Mouse (Mus musculus) MEL (cell line): Measurements from ENCODE around the gene Anks1. TPM values are rescaled to one million over a fixed set of nuclear protein-coding genes. Genes with fewer than 3 reads are reported as not detected.

ENCODE experiments used
- DNase-seq: peaks from one replicate; pipeline ENCODE4 v3.0.0; 2011; ENCODE audit warnings: low read depth, low spot score
- H3K27ac ChIP-seq: 2 replicates; pipeline ENCODE4 v1.5.1; 2012; ENCODE audit warnings: low read depth, mild to moderate bottlenecking, control low read depth, low read length, moderate library complexity; ENCODE audit not compliant: control insufficient read depth
- H3K27me3 ChIP-seq, 2 experiments: fragments of 150-350 bp in 1 of 2; sonication (generic) in 1 of 2; 2 replicates each; pipeline ENCODE4 v1.6.1; 2012; ENCODE audit warnings: low read length in 2 of 2, mild to moderate bottlenecking in 2 of 2, improper control_type of control experiment in 1 of 2, moderate library complexity in 1 of 2; ENCODE audit not compliant: insufficient read depth in 2 of 2, control insufficient read depth in 1 of 2
- H3K36me3 ChIP-seq, 2 experiments: 2 replicates each; pipeline ENCODE4 v1.6.1; 2012 to 2014; ENCODE audit warnings: low read length in 2 of 2, improper control_type of control experiment in 1 of 2, inconsistent platforms in 1 of 2, mild to moderate bottlenecking in 1 of 2; ENCODE audit not compliant: insufficient read depth in 2 of 2, control insufficient read depth in 1 of 2
- H3K4me1 ChIP-seq, 2 experiments: fragments of 150-350 bp in 1 of 2; sonication (generic) in 1 of 2; 2 replicates each; pipeline ENCODE4 v1.6.1; 2012; ENCODE audit warnings: low read length in 2 of 2, improper control_type of control experiment in 1 of 2, mild to moderate bottlenecking in 1 of 2; ENCODE audit not compliant: insufficient read depth in 2 of 2, control insufficient read depth in 1 of 2
- H3K4me3 ChIP-seq, 2 experiments: fragments of 150-350 bp in 1 of 2; sonication (generic) in 1 of 2; 2 replicates each; pipeline ENCODE4 v1.5.1; 2012; ENCODE audit warnings: low read depth in 2 of 2, low read length in 2 of 2, mild to moderate bottlenecking in 2 of 2, moderate library complexity in 2 of 2, control low read depth in 1 of 2, improper control_type of control experiment in 1 of 2; ENCODE audit not compliant: control insufficient read depth in 1 of 2, insufficient read depth in 1 of 2
- H3K79me2 ChIP-seq: 2 replicates; pipeline ENCODE4 v1.6.1; 2012; ENCODE audit warnings: mild to moderate bottlenecking, low read length, moderate library complexity; ENCODE audit not compliant: control insufficient read depth, poor library complexity, insufficient read depth
- H3K9ac ChIP-seq: 2 replicates; pipeline ENCODE4 v1.6.1; 2012; ENCODE audit warnings: low read depth, mild to moderate bottlenecking, control low read depth, low read length, moderate library complexity; ENCODE audit not compliant: control insufficient read depth, poor library complexity, severe bottlenecking
- H3K9me3 ChIP-seq: fragments of 150-350 bp; sonication (generic); replicated peaks from 2 replicates; pipeline ENCODE4 v1.6.1; 2012; ENCODE audit warnings: mild to moderate bottlenecking, low read length, improper control_type of control experiment, moderate library complexity; ENCODE audit not compliant: insufficient read depth
- BHLHE40 ChIP-seq: IDR thresholded peaks from 2 replicates; pipeline ENCODE4 v1.6.1; 2012; ENCODE audit warnings: low read depth, mild to moderate bottlenecking, inconsistent platforms, low read length, improper control_type of control experiment, borderline replicate concordance
- CHD1 ChIP-seq: IDR thresholded peaks from 2 replicates; pipeline ENCODE4 v1.6.1; 2012; ENCODE audit warnings: low read depth, mild to moderate bottlenecking, inconsistent platforms, low read length, improper control_type of control experiment
- CHD2 ChIP-seq: IDR thresholded peaks from 2 replicates; pipeline ENCODE4 v1.6.1; 2011; ENCODE audit warnings: low read length, improper control_type of control experiment
- CTCF ChIP-seq, 3 experiments: IDR thresholded peaks in 2 of 3; conservative IDR thresholded peaks in 1 of 3; 2 replicates each; pipeline ENCODE4 v1.5.1; 2011 to 2012; ENCODE audit warnings: low read length in 3 of 3, low read depth in 2 of 3, mild to moderate bottlenecking in 2 of 3, improper control_type of control experiment in 1 of 3, inconsistent platforms in 1 of 3, mixed read lengths in 1 of 3, moderate library complexity in 1 of 3; ENCODE audit not compliant: control insufficient read depth in 1 of 3, insufficient read depth in 1 of 3, poor library complexity in 1 of 3, severe bottlenecking in 1 of 3
- E2F4 ChIP-seq: IDR thresholded peaks from 2 replicates; pipeline ENCODE4 v1.6.1; 2011; ENCODE audit warnings: low read depth, low read length, improper control_type of control experiment, borderline replicate concordance
- ELF1 ChIP-seq: IDR thresholded peaks from 2 replicates; pipeline ENCODE4 v1.6.1; 2014; ENCODE audit warnings: low read depth, mild to moderate bottlenecking, inconsistent platforms, low read length, improper control_type of control experiment, moderate library complexity
- ETS1 ChIP-seq: IDR thresholded peaks from 2 replicates; pipeline ENCODE4 v1.6.1; 2012; ENCODE audit warnings: low read depth, mild to moderate bottlenecking, inconsistent platforms, low read length, improper control_type of control experiment, moderate library complexity
- GABPA ChIP-seq: IDR thresholded peaks from 2 replicates; pipeline ENCODE4 v1.6.1; 2012; ENCODE audit warnings: low read depth, mild to moderate bottlenecking, inconsistent platforms, low read length, improper control_type of control experiment, moderate library complexity
- GATA1 ChIP-seq: IDR thresholded peaks from 2 replicates; pipeline ENCODE4 v1.6.1; 2011; ENCODE audit warnings: low read depth, low read length, improper control_type of control experiment
- HCFC1 ChIP-seq: IDR thresholded peaks from 2 replicates; pipeline ENCODE4 v1.6.1; 2012; ENCODE audit warnings: low read depth, mild to moderate bottlenecking, inconsistent platforms, low read length, improper control_type of control experiment, moderate library complexity
- JUND ChIP-seq: IDR thresholded peaks from 2 replicates; pipeline ENCODE4 v1.6.1; 2011; ENCODE audit warnings: low read depth, mild to moderate bottlenecking, improper control_type of control experiment, low read length
- KAT2A ChIP-seq: conservative IDR thresholded peaks from 2 replicates; pipeline ENCODE4 v1.6.1; 2012; ENCODE audit warnings: low read depth, low read length, improper control_type of control experiment, inconsistent platforms
- MAFK ChIP-seq: IDR thresholded peaks from 2 replicates; pipeline ENCODE4 v1.6.1; 2011; ENCODE audit warnings: low read depth, mild to moderate bottlenecking, low read length, improper control_type of control experiment, borderline replicate concordance
- MAX ChIP-seq: IDR thresholded peaks from 2 replicates; pipeline ENCODE4 v1.6.1; 2011; ENCODE audit warnings: low read length, improper control_type of control experiment
- MAZ ChIP-seq: IDR thresholded peaks from 2 replicates; pipeline ENCODE4 v1.6.1; 2012; ENCODE audit warnings: low read depth, mild to moderate bottlenecking, inconsistent platforms, low read length, improper control_type of control experiment
- MEF2A ChIP-seq: IDR thresholded peaks from 2 replicates; pipeline ENCODE4 v1.6.1; 2014; ENCODE audit warnings: low read depth, mild to moderate bottlenecking, inconsistent platforms, low read length, improper control_type of control experiment; ENCODE audit not compliant: poor library complexity, insufficient replicate concordance, severe bottlenecking; ENCODE audit errors: extremely low read depth
- MXI1 ChIP-seq: IDR thresholded peaks from 2 replicates; pipeline ENCODE4 v1.6.1; 2011; ENCODE audit warnings: mild to moderate bottlenecking, low read depth, low read length, improper control_type of control experiment
- MYB ChIP-seq: IDR thresholded peaks from 2 replicates; pipeline ENCODE4 v1.6.1; 2011; ENCODE audit warnings: mild to moderate bottlenecking, low read depth, low read length, improper control_type of control experiment
- MYC ChIP-seq: IDR thresholded peaks from 2 replicates; pipeline ENCODE4 v1.6.1; 2011; ENCODE audit warnings: low read depth, mild to moderate bottlenecking, low read length, improper control_type of control experiment, moderate library complexity
- NELFE ChIP-seq: IDR thresholded peaks from 2 replicates; pipeline ENCODE4 v1.6.1; 2011; ENCODE audit warnings: low read depth, low read length, improper control_type of control experiment
- NRF1 ChIP-seq: IDR thresholded peaks from 2 replicates; pipeline ENCODE4 v1.6.1; 2014; ENCODE audit warnings: low read depth, mild to moderate bottlenecking, inconsistent platforms, low read length, improper control_type of control experiment, moderate library complexity; ENCODE audit not compliant: poor library complexity, insufficient read depth, severe bottlenecking
- POLR2A ChIP-seq, 2 experiments: IDR thresholded peaks; 2 replicates each; pipeline ENCODE4 v1.6.1; 2011 to 2012; ENCODE audit warnings: low read length in 2 of 2, mild to moderate bottlenecking in 2 of 2, control low read depth in 1 of 2, improper control_type of control experiment in 1 of 2, low read depth in 1 of 2, moderate library complexity in 1 of 2; ENCODE audit not compliant: control insufficient read depth in 1 of 2, insufficient read depth in 1 of 2, poor library complexity in 1 of 2
- POLR2AphosphoS2 ChIP-seq: IDR thresholded peaks from 2 replicates; pipeline ENCODE4 v1.6.1; 2011; ENCODE audit warnings: low read length, improper control_type of control experiment
- POLR2AphosphoS5 ChIP-seq: IDR thresholded peaks from 2 replicates; pipeline ENCODE4 v1.6.1; 2012; ENCODE audit warnings: low read depth, borderline replicate concordance, mild to moderate bottlenecking, inconsistent platforms, low read length, moderate library complexity, mixed read lengths
- RAD21 ChIP-seq: IDR thresholded peaks from 2 replicates; pipeline ENCODE4 v1.6.1; 2011; ENCODE audit warnings: mild to moderate bottlenecking, low read depth, low read length, improper control_type of control experiment
- RCOR1 ChIP-seq: IDR thresholded peaks from 2 replicates; pipeline ENCODE4 v1.6.1; 2012; ENCODE audit warnings: low read depth, mild to moderate bottlenecking, inconsistent platforms, low read length, improper control_type of control experiment
- SMC3 ChIP-seq: IDR thresholded peaks from 2 replicates; pipeline ENCODE4 v1.6.1; 2011; ENCODE audit warnings: low read depth, low read length, improper control_type of control experiment
- TBP ChIP-seq: IDR thresholded peaks from 2 replicates; pipeline ENCODE4 v1.8.0; 2011; ENCODE audit warnings: low read depth, low read length, improper control_type of control experiment
- UBTF ChIP-seq: IDR thresholded peaks from 2 replicates; pipeline ENCODE4 v1.6.1; 2012; ENCODE audit warnings: low read depth, mild to moderate bottlenecking, inconsistent platforms, low read length, improper control_type of control experiment, moderate library complexity, borderline replicate concordance; ENCODE audit not compliant: insufficient read depth
- USF1 ChIP-seq: IDR thresholded peaks from 2 replicates; pipeline ENCODE4 v1.6.1; 2014; ENCODE audit warnings: low read depth, mild to moderate bottlenecking, inconsistent platforms, low read length, improper control_type of control experiment, moderate library complexity
- ZMIZ1 ChIP-seq: IDR thresholded peaks from 2 replicates; pipeline ENCODE4 v1.6.1; 2012; ENCODE audit warnings: low read depth, mild to moderate bottlenecking, inconsistent platforms, low read length, improper control_type of control experiment, moderate library complexity
- ZNF384 ChIP-seq: IDR thresholded peaks from 2 replicates; pipeline ENCODE4 v1.6.1; 2012; ENCODE audit warnings: low read depth, mild to moderate bottlenecking, inconsistent platforms, low read length, improper control_type of control experiment
- polyA plus RNA-seq, 2 experiments: library from polyadenylated mRNA; stranded (reverse) in 1 of 2; unstranded in 1 of 2; fragments of >175 nt in 1 of 2; fragments of >200 nt in 1 of 2; gene quantifications; 2 replicates each; pipeline versions ENCODE4 v1.2.1 to v1.2.4; 2012; ENCODE audit warnings: low replicate concordance in 2 of 2, low read depth in 1 of 2; ENCODE audit not compliant: insufficient read length in 2 of 2, insufficient read depth in 1 of 2, missing spikeins in 1 of 2
- total RNA-seq: library from RNA; depleted of rRNA; stranded (reverse); fragments of 300-350 nt; gene quantifications from 2 replicates; pipeline ENCODE4 v1.2.3, GENCODE M21; 2012

The Anks1 gene
- total and polyA plus RNA-seq, 3 experiments = 11.9 to 15.9 TPM; not detected in 1

DNA sequence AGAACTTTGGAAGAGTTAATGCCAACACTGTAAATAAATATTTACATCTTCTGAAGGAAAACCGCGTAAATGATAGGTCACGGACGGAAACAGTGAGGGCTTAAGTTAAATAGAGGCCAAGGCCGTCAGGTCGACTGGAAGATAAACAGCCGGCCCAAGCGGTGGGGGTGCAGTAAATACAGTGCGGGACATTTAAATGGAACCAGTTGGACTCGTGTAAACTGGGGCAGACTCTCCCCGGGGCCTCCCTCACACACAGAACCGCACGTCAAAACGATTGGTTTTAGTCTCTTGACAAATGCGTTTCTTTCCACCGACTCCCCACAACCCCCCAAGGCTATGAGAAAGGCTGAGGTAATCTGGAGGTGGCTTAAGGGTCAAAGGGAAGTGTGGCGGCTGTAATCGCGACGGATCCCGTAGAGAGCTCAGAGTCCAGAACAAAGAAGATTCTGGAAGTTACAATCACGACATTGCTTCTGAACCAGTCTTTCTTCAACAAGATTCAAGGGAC is 175.3 kb downstream of the Anks1 start:
- peaks cover 0 to 16% of the 10 kb centered on the region in 2 experiments; a peak in 2 of 4 replicates for H3K4me1 ChIP-seq
- H3K27me3 ChIP-seq = no peaks in the 10 kb centered on the region
- H3K79me2 ChIP-seq = no peaks in the 10 kb centered on the region; the same call in 1 of the 2 replicates
- no peak overlapping the region for H3K4me3 ChIP-seq
- peaks cover 0 to 3% of the 10 kb centered on the region in 2 experiments; a peak in 2 of 4 replicates for H3K36me3 ChIP-seq
- TF ChIP-seq MYC = no peak
- TF ChIP-seq JUND = no peak
- no peak for TF ChIP-seq SMC3
- TF ChIP-seq MAZ = no peak
- no peak for TF ChIP-seq E2F4
- no peak for TF ChIP-seq ZMIZ1
- TF ChIP-seq ZNF384 = no peak
- no peak for TF ChIP-seq BHLHE40
- no peaks in the 10 kb centered on the region for H3K9me3 ChIP-seq
- no peak for DNase-seq
- no peak overlapping the region for H3K27ac ChIP-seq
- no peak overlapping the region for H3K9ac ChIP-seq

GRCm38 (mm10) chr17:28084964-28085363 is 175.9 kb downstream of the Anks1 start:
- no peaks in the 10 kb centered on the region for H3K27me3 ChIP-seq
- peaks cover 0 to 16% of the 10 kb centered on the region in 2 experiments; a peak in 2 of 4 replicates for H3K4me1 ChIP-seq
- H3K9me3 ChIP-seq = no peaks in the 10 kb centered on the region
- H3K79me2 ChIP-seq = no peaks in the 10 kb centered on the region; the same call in 1 of the 2 replicates
- peak overlapping the region; percentile 78 for H3K9ac ChIP-seq
- H3K27ac ChIP-seq = peak overlapping the region; percentile 29; the same call in 1 of the 2 replicates
- peaks cover 0 to 3% of the 10 kb centered on the region in 2 experiments; a peak in 2 of 4 replicates for H3K36me3 ChIP-seq
- DNase-seq = peak; percentile 90
- H3K4me3 ChIP-seq = peak overlapping the region; percentile 52 to 54
- no peak for TF ChIP-seq MAX
- peak; percentile 53; the same call in 1 of the 2 replicates for TF ChIP-seq TBP
- no peak for TF ChIP-seq MYB
- no peak for TF ChIP-seq POLR2AphosphoS5
- no peak for TF ChIP-seq ELF1
- no peak for TF ChIP-seq MEF2A
- peak; percentile 85 to 98 (median 95) for TF ChIP-seq CTCF (IDR thresholded peaks at IDR 0.05 in 2 of 3, conservative IDR thresholded peaks at IDR 0.05 in 1 of 3; ENCODE audit: control insufficient read depth in 1 of 3, insufficient read depth in 1 of 3, low read depth in 2 of 3, low read length in 3 of 3, poor library complexity in 1 of 3, severe bottlenecking in 1 of 3)
- no peak for TF ChIP-seq GATA1
- no peak for TF ChIP-seq MXI1
- TF ChIP-seq ZNF384 = no peak
- no peak for TF ChIP-seq NRF1
- no peak for TF ChIP-seq POLR2A (IDR thresholded peaks at IDR 0.05; ENCODE audit: control insufficient read depth in 1 of 2, insufficient read depth in 1 of 2, low read depth in 1 of 2, low read length in 2 of 2, poor library complexity in 1 of 2)
- no peak for TF ChIP-seq UBTF
- TF ChIP-seq USF1 = no peak
- TF ChIP-seq MAZ = peak; percentile 95
- TF ChIP-seq GABPA = no peak
- no peak for TF ChIP-seq ETS1
- no peak for TF ChIP-seq ZMIZ1
- TF ChIP-seq CHD1 = no peak
- no peak for TF ChIP-seq CHD2
- TF ChIP-seq MYC = no peak
- TF ChIP-seq MAFK = no peak
- no peak for TF ChIP-seq KAT2A
- TF ChIP-seq JUND = no peak
- TF ChIP-seq POLR2AphosphoS2 = no peak
- TF ChIP-seq RAD21 = peak; percentile 80
- TF ChIP-seq NELFE = no peak
- TF ChIP-seq RCOR1 = no peak
- no peak for TF ChIP-seq HCFC1
